Mouse (Mus musculus): ENCODE measurements around the gene Rbm18.

DNA sequence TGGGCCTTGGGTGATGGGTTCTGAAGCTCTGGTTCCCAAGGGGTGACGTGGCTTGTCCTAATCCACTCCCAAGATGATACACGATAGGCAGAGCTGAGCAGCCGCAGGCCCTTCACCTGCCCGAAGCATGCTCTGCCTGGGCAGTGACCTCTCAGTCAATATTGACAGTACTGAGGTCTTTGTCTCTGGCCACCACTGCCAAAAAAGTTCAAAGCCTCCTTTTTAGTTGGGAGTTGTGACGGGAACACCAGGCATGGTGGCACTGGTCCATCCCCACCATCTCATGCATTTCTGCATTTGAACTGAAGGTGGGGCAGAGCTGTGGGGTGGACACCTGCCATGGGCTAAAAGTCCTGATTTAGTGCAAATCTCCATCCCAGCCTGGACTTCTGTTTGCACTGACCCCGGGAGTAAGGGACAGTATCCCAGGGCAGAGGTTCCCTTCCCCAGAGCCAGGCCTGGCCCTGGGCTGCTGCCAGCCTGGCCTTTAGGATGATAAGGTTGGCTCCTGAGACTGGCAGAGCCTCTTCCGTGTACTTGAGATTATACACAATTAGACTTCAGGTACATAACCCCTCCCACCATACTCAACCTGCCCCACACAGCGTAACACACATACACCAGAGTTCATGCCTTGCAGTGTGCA, 64.8 kb downstream of the Rbm18 start:
- no peak for TF ChIP-seq CTCF (IDR thresholded peaks at IDR 0.05; ENCODE audit: low read depth)
- TF ChIP-seq EP300 (IDR thresholded peaks at IDR 0.05; ENCODE audit: low read depth), result no peak

All from heart, postnatal 0 days (tissue).